In the genomic region with DNA sequence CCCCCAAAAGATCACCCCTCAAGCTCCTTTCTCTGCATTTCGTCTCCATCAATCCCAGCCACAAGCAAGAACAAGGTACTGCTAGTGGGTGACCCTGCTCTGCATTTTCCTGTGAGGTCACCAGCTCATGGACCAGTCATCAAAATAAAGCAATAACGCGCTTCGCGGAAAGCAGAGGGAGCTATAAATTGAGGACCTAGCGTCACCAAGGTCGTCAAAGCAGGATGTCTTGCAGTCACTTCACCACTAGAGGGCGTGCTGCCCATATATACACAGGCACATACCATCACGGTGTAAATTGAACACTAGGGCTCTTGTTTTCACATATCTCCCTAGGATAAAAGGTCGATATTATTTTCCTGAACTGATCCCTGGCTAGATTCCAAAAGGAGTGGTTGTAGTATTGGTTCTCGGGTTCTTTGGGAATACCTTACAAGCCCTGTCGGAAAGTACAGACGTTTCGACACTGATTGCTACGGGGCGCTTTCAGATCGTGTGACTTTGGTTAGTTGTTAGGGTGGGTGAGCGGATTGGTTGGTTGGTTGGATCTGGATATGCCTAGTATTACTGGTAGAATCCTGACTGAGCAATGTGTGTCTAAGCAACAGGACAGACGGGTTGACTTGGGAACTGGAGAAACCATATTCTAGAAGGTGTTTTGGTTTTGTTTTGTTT, we compare ENCODE assay signal across 8 mouse cellular contexts.
DNase-seq lines count a peak whose midpoint lies in the region; ATAC-seq and TF ChIP-seq lines count a peak whose summit lies in the region.

No protein-coding gene starts in this region.

- DNase-seq in NIH3T3 (ENCODE audit: low read depth) = peak; percentile 45
- peak; percentile 36 to 52 for DNase-seq in cerebellum, adult 18-20 months
- peak; percentile 76 for DNase-seq in forebrain, postnatal 0 days
- peak; percentile 74 for DNase-seq in layer of hippocampus, adult 9-11 months
- peak; percentile 86 for DNase-seq in lung, postnatal 0 days (ENCODE audit: low spot score)
- DNase-seq in retina, postnatal 1 day = peak; percentile 82
- peak; percentile 58 to 60 for DNase-seq in thymus, postnatal 36 days

- no peak for TF ChIP-seq EP300 in lung, postnatal 0 days (IDR thresholded peaks at IDR 0.05)

- peak; percentile 89 for TF ChIP-seq CTCF in forebrain, postnatal 0 days (IDR thresholded peaks at IDR 0.05; ENCODE audit: low read depth)
- peak; percentile 98 for TF ChIP-seq CTCF in lung, postnatal 0 days (IDR thresholded peaks at IDR 0.05)

- H3K27ac ChIP-seq in forebrain, postnatal 0 days (ENCODE audit: low read depth, low read length) = no peak overlapping the region
- no peak overlapping the region for H3K27ac ChIP-seq in hindbrain, embryonic 12.5 days
- no peak overlapping the region for H3K27ac ChIP-seq in lung, postnatal 0 days (ENCODE audit: low read length)

- 49% methylated on average over 19 of the region's 19 CpGs for WGBS in forebrain, postnatal 0 days
- 51% methylated on average over 19 of the region's 19 CpGs for WGBS in hindbrain, embryonic 12.5 days
- WGBS in lung, postnatal 0 days = 39% methylated on average over 19 of the region's 19 CpGs

- ATAC-seq in forebrain, postnatal 0 days = peak; percentile 83
- peak; percentile 76; the same call in 1 of the 2 replicates for ATAC-seq in hindbrain, embryonic 12.5 days (ENCODE audit: low FRiP score)
- ATAC-seq in lung, postnatal 0 days = peak; percentile 84

- H3K4me2 ChIP-seq in forebrain, postnatal 0 days (ENCODE audit: low read depth) = no peak overlapping the region
- peak overlapping the region; percentile 1; the same call in 1 of the 2 replicates for H3K4me2 ChIP-seq in hindbrain, embryonic 12.5 days (replicated peaks)
- H3K4me2 ChIP-seq in lung, postnatal 0 days (replicated peaks; ENCODE audit: low read depth, low read length) = peak overlapping the region; percentile 27; the same call in 1 of the 2 replicates

- H3K9me3 ChIP-seq in forebrain, postnatal 0 days (ENCODE audit: low read length) = no peaks in the 10 kb centered on the region
- H3K9me3 ChIP-seq in hindbrain, embryonic 12.5 days (replicated peaks) = no peaks in the 10 kb centered on the region
- H3K9me3 ChIP-seq in lung, postnatal 0 days (ENCODE audit: low read length) = no peaks in the 10 kb centered on the region

- no peak overlapping the region for H3K4me3 ChIP-seq in forebrain, postnatal 0 days (ENCODE audit: low read depth, low read length)
- no peak overlapping the region for H3K4me3 ChIP-seq in hindbrain, embryonic 12.5 days
- no peak overlapping the region for H3K4me3 ChIP-seq in lung, postnatal 0 days (ENCODE audit: low read depth, low read length)

- H3K36me3 ChIP-seq in forebrain, postnatal 0 days (ENCODE audit: insufficient read depth) = no peaks in the 10 kb centered on the region
- 0 out of 2 replicates have a peak, but pooled peaks cover 12% of the 10 kb centered on the region for H3K36me3 ChIP-seq in hindbrain, embryonic 12.5 days
- H3K36me3 ChIP-seq in lung, postnatal 0 days (ENCODE audit: insufficient read depth, low read length) = no peaks in the 10 kb centered on the region

- no peaks in the 10 kb centered on the region for H3K27me3 ChIP-seq in forebrain, postnatal 0 days (ENCODE audit: insufficient read depth, low read length)
- no peaks in the 10 kb centered on the region for H3K27me3 ChIP-seq in hindbrain, embryonic 12.5 days
- H3K27me3 ChIP-seq in lung, postnatal 0 days (replicated peaks; ENCODE audit: insufficient read depth, low read length) = no peaks in the 10 kb centered on the region

- H3K9ac ChIP-seq in forebrain, postnatal 0 days = no peak overlapping the region
- no peak overlapping the region for H3K9ac ChIP-seq in hindbrain, embryonic 12.5 days
- no peak overlapping the region for H3K9ac ChIP-seq in lung, postnatal 0 days (replicated peaks; ENCODE audit: low read depth)

- no peaks in the 10 kb centered on the region for H3K4me1 ChIP-seq in forebrain, postnatal 0 days (ENCODE audit: insufficient read depth)
- 0 out of 2 replicates have a peak, but pooled peaks cover 3% of the 10 kb centered on the region for H3K4me1 ChIP-seq in hindbrain, embryonic 12.5 days
- no peaks in the 10 kb centered on the region for H3K4me1 ChIP-seq in lung, postnatal 0 days (ENCODE audit: insufficient read depth, low read depth, low read length)
